Mouse (Mus musculus) E14TG2a.4 (cell line): ENCODE results near the gene Clec4g.

Experiments
- CTCF ChIP-seq: conservative IDR thresholded peaks from 2 replicates; pipeline ENCODE4 v1.5.1; 2014; ENCODE audit warnings: low read length
- NANOG ChIP-seq: IDR thresholded peaks from 2 replicates; pipeline ENCODE4 v1.6.1; 2014; ENCODE audit warnings: borderline replicate concordance, low read length, mixed read lengths
- POU5F1 ChIP-seq: IDR thresholded peaks from 2 replicates; pipeline ENCODE4 v1.6.1; 2014; ENCODE audit warnings: low read length, borderline replicate concordance

DNA sequence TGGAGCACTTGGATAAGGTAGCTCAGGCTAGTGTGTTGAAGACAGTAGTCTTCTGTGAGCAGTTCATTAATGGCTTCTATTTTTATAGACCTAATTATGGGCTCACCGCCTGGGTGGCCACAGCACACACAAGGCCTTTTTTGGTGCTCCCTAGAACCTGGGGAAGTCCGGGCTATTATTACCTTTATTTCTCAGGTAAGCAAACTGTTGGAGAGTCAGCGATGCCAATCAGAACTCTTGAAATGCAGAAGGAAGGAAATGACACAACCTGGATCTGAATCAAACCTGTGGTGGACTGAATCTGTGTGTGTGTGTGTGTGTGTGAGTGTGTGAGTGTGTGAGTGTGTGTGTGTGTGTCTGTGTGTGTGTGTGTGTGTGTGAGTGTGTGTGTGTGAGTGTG is 26.3 kb downstream of the Clec4g start, which contains the start of gene Fcer2a:
- TF ChIP-seq CTCF (no peak), POU5F1 (no peak), NANOG (no peak)
